14 mouse cellular contexts compared by ENCODE assay signal in the genomic region with DNA sequence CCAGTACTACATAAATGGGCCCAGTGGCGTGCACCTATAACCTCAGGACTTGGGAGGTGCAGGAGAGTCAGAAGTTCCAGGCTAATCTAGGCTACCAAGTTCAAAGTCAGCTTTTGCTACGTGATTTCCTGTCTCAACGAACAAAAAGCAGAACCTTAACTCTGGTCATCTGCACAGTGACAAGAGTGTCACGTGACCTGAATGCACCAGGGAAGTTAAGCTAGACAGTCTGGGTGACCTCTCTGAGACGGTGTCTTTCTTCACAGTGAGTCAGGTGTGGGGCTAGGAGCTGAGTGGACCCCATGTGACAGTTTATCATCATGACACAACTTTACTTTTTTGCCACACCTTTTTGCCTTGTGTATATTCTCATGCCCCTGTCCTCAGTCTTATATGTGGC.
DNase-seq lines count a peak whose midpoint lies in the region; ATAC-seq and TF ChIP-seq lines count a peak whose summit lies in the region.
"Had no signal": no experiment of that assay in that cellular context is flagged by ENCODE, and none has a peak within 500 bp of the region (broad histone marks: within the 10 kb centered on the region; RNA-seq: fewer than 3 reads in every experiment).

No protein-coding gene starts in this region.

- no peaks in the 10 kb centered on the region for H3K9me3 ChIP-seq in forebrain, embryonic 16.5 days (ENCODE audit: control insufficient read depth, low read length)
- H3K9me3 ChIP-seq in embryonic facial prominence, embryonic 10.5 days, result no peaks in the 10 kb centered on the region
- H3K9me3 ChIP-seq: embryonic facial prominence, embryonic 12.5 days; forebrain, embryonic 12.5 days; limb, embryonic 10.5 days had no signal

- no peaks in the 10 kb centered on the region for H3K27me3 ChIP-seq in thymus, adult 2 months (ENCODE audit: control insufficient read depth, insufficient read depth, low read length)
- H3K27me3 ChIP-seq in forebrain, embryonic 16.5 days (replicated peaks; ENCODE audit: control insufficient read depth, insufficient read depth, low read length), result no peaks in the 10 kb centered on the region
- H3K27me3 ChIP-seq in embryonic facial prominence, embryonic 10.5 days (replicated peaks; ENCODE audit: low read depth, poor library complexity, severe bottlenecking), result peaks cover 3% of the 10 kb centered on the region
- H3K27me3 ChIP-seq: embryonic facial prominence, embryonic 12.5 days had no signal

- peak; percentile 46 for DNase-seq in thymus, postnatal 0 days (ENCODE audit: low spot score)
- DNase-seq in thymus, adult 2 months, result no peak
- no peak for DNase-seq in kidney, postnatal 4 days
- no peak for DNase-seq in embryonic facial prominence, embryonic 10.5 days (ENCODE audit: low spot score)
- DNase-seq: cerebellum, postnatal 14 days; layer of hippocampus, adult 9-11 months had no signal

- TF ChIP-seq CTCF in thymus, adult 2 months (IDR thresholded peaks at IDR 0.05; ENCODE audit: borderline replicate concordance, control insufficient read depth, extremely low read depth, insufficient read depth, low read length, poor library complexity), result no peak

- no peak for TF ChIP-seq POLR2A in thymus, adult 2 months (IDR thresholded peaks at IDR 0.05; ENCODE audit: control insufficient read depth, extremely low read depth, insufficient read depth, low read length, poor library complexity)

- ATAC-seq in granulocyte monocyte progenitor cell, adult 5-6 weeks (replicated peaks; ENCODE audit: poor library complexity, severe bottlenecking), result peak; percentile 73
- ATAC-seq in megakaryocyte progenitor cell, adult 5-6 weeks (replicated peaks; ENCODE audit: poor library complexity), result peak; percentile 65
- no peak for ATAC-seq in forebrain, embryonic 16.5 days

- no peaks in the 10 kb centered on the region for H3K36me3 ChIP-seq in thymus, adult 2 months (ENCODE audit: control insufficient read depth, insufficient read depth, low read length)
- H3K36me3 ChIP-seq in forebrain, embryonic 16.5 days (ENCODE audit: control insufficient read depth, insufficient read depth), result no peaks in the 10 kb centered on the region
- no peaks in the 10 kb centered on the region for H3K36me3 ChIP-seq in embryonic facial prominence, embryonic 10.5 days (replicated peaks)
- H3K36me3 ChIP-seq: embryonic facial prominence, embryonic 12.5 days; forebrain, embryonic 12.5 days; limb, embryonic 10.5 days had no signal

- no peak overlapping the region for H3K27ac ChIP-seq in thymus, adult 2 months (ENCODE audit: control insufficient read depth, insufficient read depth, low read length)
- H3K27ac ChIP-seq in forebrain, embryonic 16.5 days (ENCODE audit: low read length), result no peak overlapping the region
- no peak overlapping the region for H3K27ac ChIP-seq in embryonic facial prominence, embryonic 10.5 days (replicated peaks)
- H3K27ac ChIP-seq: embryonic facial prominence, embryonic 12.5 days; forebrain, embryonic 12.5 days; hindbrain, embryonic 14.5 days had no signal

- H3K4me3 ChIP-seq in thymus, adult 2 months (ENCODE audit: control insufficient read depth, insufficient read depth, low read length), result no peak overlapping the region
- no peak overlapping the region for H3K4me3 ChIP-seq in forebrain, embryonic 16.5 days (replicated peaks; ENCODE audit: low read length)
- no peak overlapping the region for H3K4me3 ChIP-seq in embryonic facial prominence, embryonic 10.5 days
- H3K4me3 ChIP-seq: embryonic facial prominence, embryonic 12.5 days; forebrain, embryonic 12.5 days; limb, embryonic 10.5 days had no signal

- H3K9ac ChIP-seq in forebrain, embryonic 16.5 days (replicated peaks; ENCODE audit: low read depth, low read length), result no peak overlapping the region
- H3K9ac ChIP-seq: embryonic facial prominence, embryonic 12.5 days; forebrain, embryonic 12.5 days; hindbrain, embryonic 14.5 days had no signal

- no peak overlapping the region for H3K4me2 ChIP-seq in forebrain, embryonic 16.5 days (ENCODE audit: low read length)
- H3K4me2 ChIP-seq: embryonic facial prominence, embryonic 12.5 days; forebrain, embryonic 12.5 days; heart, embryonic 11.5 days; hindbrain, embryonic 14.5 days had no signal

- peaks cover 17% of the 10 kb centered on the region for H3K4me1 ChIP-seq in thymus, adult 2 months (replicated peaks; ENCODE audit: control insufficient read depth, insufficient read depth, low read length)
- H3K4me1 ChIP-seq in forebrain, embryonic 16.5 days (replicated peaks; ENCODE audit: control insufficient read depth, insufficient read depth, low read length), result peaks cover 11% of the 10 kb centered on the region
- H3K4me1 ChIP-seq in embryonic facial prominence, embryonic 10.5 days, result peaks cover 41% of the 10 kb centered on the region

- WGBS in thymus, adult 2 months, result 25% methylated on average over 5 of the region's 5 CpGs
- WGBS in forebrain, embryonic 16.5 days, result 83% methylated on average over 5 of the region's 5 CpGs
- WGBS in embryonic facial prominence, embryonic 10.5 days, result 75% methylated on average over 5 of the region's 5 CpGs
